Mouse (Mus musculus) MN1 (cell line): ENCODE measurements around the gene Tnfsf10.
"Not testable (repeated sequence)": the region's sequence is repeated elsewhere in the genome, so short reads cannot be mapped to it uniquely, and the experiment has no call there.

Experiments
- DNase-seq: peaks from one replicate; pipeline ENCODE4 v3.0.0-alpha.2; 2016; ENCODE audit warnings: low spot score

Gene Tnfsf10

GRCm38 (mm10) chr3:27316559-27317287, at the start of gene Tnfsf10:
Gene Tnfsf10, plus strand, starts transcription at chr3:27317028.
- peak; percentile 32 for DNase-seq

DNA sequence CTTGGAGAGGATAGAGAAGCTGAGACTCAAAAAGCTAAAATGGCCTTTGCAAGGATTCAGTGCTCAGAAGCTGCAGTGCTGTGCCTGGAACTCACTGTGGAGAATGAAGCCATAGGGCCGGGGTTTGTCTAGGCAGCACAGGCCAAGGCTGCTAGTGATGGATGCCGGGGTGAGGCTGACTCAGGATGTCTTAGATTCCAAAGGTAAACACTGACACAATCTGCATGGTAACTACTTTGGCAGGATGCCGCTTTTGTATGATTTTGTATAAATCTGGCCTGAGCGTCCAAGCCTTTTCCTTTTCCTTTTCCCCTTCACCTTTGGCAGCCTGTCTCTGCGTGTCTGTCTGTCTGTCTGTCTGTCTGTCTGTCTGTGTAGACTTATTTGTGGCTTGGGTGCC, 49.5 kb upstream of the Tnfsf10 start:
- DNase-seq: no peak

- no peak for DNase-seq
These were observed 48.9 kb upstream of the Tnfsf10 start for GRCm38 (mm10) chr3:27267887-27268286.

DNA sequence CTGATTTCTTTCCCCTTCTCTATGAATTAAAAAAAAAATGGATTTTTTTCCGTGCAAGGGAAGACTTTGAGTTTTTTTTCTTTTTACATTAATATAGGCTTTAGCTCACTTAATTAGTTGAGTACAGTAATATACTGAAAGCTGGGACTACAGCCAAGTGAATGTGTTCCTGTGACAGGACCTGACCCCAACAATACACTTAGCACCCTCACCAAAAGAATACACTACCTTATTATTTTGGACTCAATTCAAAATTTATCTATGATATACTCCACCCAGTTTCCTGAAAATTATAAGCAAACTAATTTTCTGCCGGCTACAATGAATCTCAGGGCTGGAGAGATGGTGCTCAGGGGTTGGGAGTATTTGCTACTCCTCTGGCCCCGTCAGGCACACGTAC, 47.7 kb upstream of the Tnfsf10 start:
- DNase-seq: no peak

GRCm38 (mm10) chr3:27270160-27270962, 46.5 kb upstream of the Tnfsf10 start:
- DNase-seq: no peak

- DNase-seq: no peak
These were observed 43.7 kb upstream of the Tnfsf10 start for GRCm38 (mm10) chr3:27272926-27273745.

DNA sequence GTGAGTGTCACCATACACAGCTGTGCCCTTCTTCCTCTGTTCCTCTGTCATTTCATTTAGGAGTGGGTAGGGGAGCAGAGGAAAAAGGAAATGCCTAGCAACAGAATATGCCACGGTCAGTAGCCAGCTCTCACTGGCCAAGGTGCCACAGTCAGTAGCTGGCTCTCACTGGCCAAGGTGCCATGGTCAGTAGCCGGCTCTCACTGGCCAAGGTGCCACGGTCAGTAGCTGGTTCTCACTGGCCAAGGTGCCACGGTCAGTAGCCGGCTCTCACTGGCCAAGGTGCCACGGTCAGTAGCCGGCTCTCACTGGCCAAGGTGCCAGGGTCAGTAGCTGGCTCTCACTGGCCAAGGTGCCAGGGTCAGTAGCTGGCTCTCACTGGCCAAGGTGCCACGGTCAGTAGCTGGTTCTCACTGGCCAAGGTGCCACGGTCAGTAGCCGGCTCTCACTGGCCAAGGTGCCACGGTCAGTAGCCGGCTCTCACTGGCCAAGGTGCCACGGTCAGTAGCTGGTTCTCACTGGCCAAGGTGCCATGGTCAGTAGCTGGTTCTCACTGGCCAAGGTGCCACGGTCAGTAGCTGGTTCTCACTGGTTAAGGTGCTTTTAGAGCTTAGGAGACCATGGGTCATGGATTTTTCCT, 37.4 kb upstream of the Tnfsf10 start:
- DNase-seq: not testable (repeated sequence)

DNA sequence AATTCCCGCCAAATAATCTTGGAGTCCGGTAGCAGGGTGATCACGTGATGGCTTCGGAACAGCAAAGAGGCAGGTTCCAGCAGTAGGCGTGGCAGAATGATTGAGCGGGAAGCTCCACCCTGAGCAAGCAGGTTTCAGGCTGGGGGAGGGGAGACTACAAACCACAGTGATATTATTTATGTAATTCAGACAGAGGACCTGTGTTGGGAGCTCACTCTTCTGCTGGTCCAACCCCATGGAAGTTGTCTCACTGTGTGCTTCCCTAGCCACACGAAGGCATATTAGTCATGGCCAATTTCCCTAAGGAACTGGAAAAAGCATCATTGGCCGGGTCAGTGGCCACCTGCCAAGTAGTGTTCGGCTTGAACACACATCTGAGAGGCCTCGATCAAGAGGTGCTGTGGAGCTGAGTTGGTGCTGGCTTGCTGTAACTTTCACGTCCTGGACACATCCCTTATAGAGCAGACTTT, 36.5 kb upstream of the Tnfsf10 start:
- DNase-seq: peak; percentile 50

DNA sequence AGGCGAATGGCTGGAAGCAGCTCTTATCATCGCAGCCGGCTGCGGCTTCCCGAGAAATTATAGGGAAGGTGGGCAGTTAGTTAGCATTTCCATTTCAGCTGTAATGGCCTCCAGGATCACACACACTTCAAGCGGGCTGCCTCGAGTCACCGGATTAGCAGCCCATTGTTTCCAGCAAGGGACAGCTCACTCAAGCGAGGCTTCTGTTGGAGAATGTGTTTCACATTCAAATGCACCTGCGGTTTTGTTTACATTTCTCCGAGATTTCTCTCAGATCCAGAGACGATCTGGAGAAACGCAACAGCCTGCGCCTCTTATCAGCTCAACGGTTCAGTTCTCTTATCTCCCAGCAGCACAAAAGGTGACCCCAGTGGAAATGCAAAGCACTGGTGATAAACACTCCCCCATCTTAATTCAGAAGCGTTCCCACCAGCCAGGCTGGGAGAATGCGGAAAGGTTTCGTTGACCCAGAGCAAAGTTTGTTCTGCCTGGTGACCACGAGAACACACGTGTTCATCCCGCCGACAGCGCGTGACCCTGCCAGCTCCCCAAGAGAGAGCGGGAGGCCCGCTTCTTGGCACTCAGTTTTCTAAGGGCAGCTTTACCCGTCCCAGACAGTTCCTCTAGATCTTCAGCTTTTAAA, 33.6 kb upstream of the Tnfsf10 start:
- no peak for DNase-seq

DNA sequence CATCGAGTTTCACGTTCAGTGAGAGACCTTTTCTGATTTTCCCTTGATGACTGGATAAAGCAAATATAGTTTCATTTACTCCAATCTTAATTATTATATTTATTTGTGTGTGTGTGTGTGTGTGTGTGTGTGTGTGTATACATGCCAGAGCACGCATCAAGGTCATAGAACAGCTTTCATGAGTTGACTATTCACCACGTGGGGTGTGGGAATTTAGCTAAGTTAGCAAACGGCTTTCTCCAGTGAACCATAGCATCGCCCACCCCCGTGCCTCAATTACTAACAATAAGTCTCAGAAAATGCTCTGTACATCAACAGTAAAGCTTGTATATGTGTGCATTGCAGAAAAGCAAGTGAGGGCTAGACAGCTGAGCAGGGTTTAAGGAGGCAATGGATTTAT, 33.0 kb upstream of the Tnfsf10 start:
- DNase-seq: no peak

DNA sequence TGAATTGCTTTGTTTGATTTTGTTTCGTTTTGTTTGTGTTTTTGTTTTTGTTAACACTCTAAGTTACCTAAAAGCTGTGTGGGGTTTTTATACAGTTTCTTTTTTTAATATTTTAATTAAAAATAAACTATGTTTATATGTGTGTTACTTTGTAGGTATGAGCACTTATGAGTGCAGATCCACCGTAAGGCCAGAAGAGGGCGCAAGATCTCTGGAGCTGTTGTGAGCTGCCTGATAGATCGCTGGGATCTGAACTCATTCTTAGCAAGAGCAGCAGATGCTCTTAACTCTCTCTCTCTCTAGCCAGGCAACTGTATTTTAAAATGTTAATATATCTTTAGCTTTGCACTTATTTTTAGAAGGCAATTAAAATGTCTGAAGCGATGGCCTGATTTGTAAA, 32.6 kb upstream of the Tnfsf10 start:
- DNase-seq: no peak

- no peak for DNase-seq
These were observed 31.8 kb upstream of the Tnfsf10 start for GRCm38 (mm10) chr3:27285072-27285471.

- DNase-seq: no peak
These were observed 28.5 kb upstream of the Tnfsf10 start for GRCm38 (mm10) chr3:27288301-27288700.

- no peak for DNase-seq
These were observed 27.9 kb upstream of the Tnfsf10 start for GRCm38 (mm10) chr3:27288909-27289308.

GRCm38 (mm10) chr3:27290285-27290684, 26.5 kb upstream of the Tnfsf10 start:
- no peak for DNase-seq

- DNase-seq: not testable (repeated sequence)
These were observed 25.9 kb upstream of the Tnfsf10 start for GRCm38 (mm10) chr3:27290945-27291344.

- DNase-seq: not testable (repeated sequence)
These were observed 25.4 kb upstream of the Tnfsf10 start for GRCm38 (mm10) chr3:27291411-27291810.

GRCm38 (mm10) chr3:27293645-27294385, 23.0 kb upstream of the Tnfsf10 start:
- no peak for DNase-seq

- DNase-seq: no peak
These were observed 16.4 kb upstream of the Tnfsf10 start for GRCm38 (mm10) chr3:27300451-27300850.

- DNase-seq: no peak
These were observed 14.3 kb upstream of the Tnfsf10 start for GRCm38 (mm10) chr3:27302339-27303022.
